Mouse (Mus musculus) kidney, embryonic 15.5 days (tissue): ENCODE data around the gene Kat2b. TPM values are rescaled to one million over a fixed set of nuclear protein-coding genes. Genes with fewer than 3 reads are reported as not detected.
"Not testable (repeated sequence)": the region's sequence is repeated elsewhere in the genome, so short reads cannot be mapped to it uniquely, and the experiment has no call there.

Source experiments
- ATAC-seq: fragments of 200-750 bp; cut with Nextera tagmentation; replicated peaks from 2 replicates; pipeline ENCODE4 v1.8.0; 2017; ENCODE audit warnings: moderate TSS enrichment; ENCODE audit not compliant: low FRiP score
- H3K27ac ChIP-seq: fragments of 300-500 bp; sonication (generic); 2 replicates; pipeline ENCODE4 v1.5.1; 2015; ENCODE audit warnings: mild to moderate bottlenecking, inconsistent platforms
- H3K27me3 ChIP-seq: fragments of 300-500 bp; sonication (generic); 2 replicates; pipeline ENCODE4 v1.6.1; 2015; ENCODE audit warnings: inconsistent platforms
- H3K36me3 ChIP-seq: fragments of 300-500 bp; sonication (generic); 2 replicates; pipeline ENCODE4 v1.6.1; 2015; ENCODE audit warnings: inconsistent platforms
- H3K4me1 ChIP-seq: fragments of 300-500 bp; sonication (generic); 2 replicates; pipeline ENCODE4 v1.6.1; 2015; ENCODE audit warnings: inconsistent platforms
- H3K4me2 ChIP-seq: fragments of 300-500 bp; sonication (generic); 2 replicates; pipeline ENCODE4 v1.6.1; 2015; ENCODE audit warnings: moderate library complexity, mild to moderate bottlenecking, inconsistent platforms
- H3K4me3 ChIP-seq: fragments of 300-500 bp; sonication (generic); replicated peaks from 2 replicates; pipeline ENCODE4 v1.5.1; 2015; ENCODE audit warnings: mild to moderate bottlenecking, inconsistent platforms
- H3K9ac ChIP-seq: fragments of 300-500 bp; sonication (generic); 2 replicates; pipeline ENCODE4 v1.6.1; 2015; ENCODE audit warnings: mild to moderate bottlenecking, inconsistent platforms
- H3K9me3 ChIP-seq: fragments of 300-500 bp; sonication (generic); replicated peaks from 2 replicates; pipeline ENCODE4 v1.6.1; 2016; ENCODE audit warnings: inconsistent platforms
- WGBS: fragments of 180-500 bp; shearing (Covaris S2); methylation state at CpG from one replicate; pipeline ENCODE4 v1.1.7; 2015; ENCODE audit warnings: mixed read lengths; 5-methylcytosine and 5-hydroxymethylcytosine counted together
- polyA plus RNA-seq: library from polyadenylated mRNA; unstranded; fragments of >200 nt; fragmentation: Nextera tagmentation; extraction: Ambion mirVana; gene quantifications from 2 replicates; pipeline ENCODE4 v1.2.1, GENCODE M21; 2015

The Kat2b gene
- polyA plus RNA-seq, 1 experiment from 2014 or later = 3.8 TPM

GRCm38 (mm10) chr17:53554813-53555212 lies 11.8 kb upstream of the Kat2b start:
- Histone ChIP-seq H3K4me1 (no peaks in the 10 kb centered on the region), H3K9ac (no peak overlapping the region), H3K4me2 (no peak overlapping the region), H3K27me3 (no peaks in the 10 kb centered on the region), H3K9me3 (no peaks in the 10 kb centered on the region), H3K36me3 (no peaks in the 10 kb centered on the region), H3K27ac (no peak overlapping the region), H3K4me3 (no peak overlapping the region)
- ATAC-seq = no peak
- 77% methylated on average over 3 of the region's 3 CpGs for WGBS

GRCm38 (mm10) chr17:53557443-53557842 lies 9.2 kb upstream of the Kat2b start:
- H3K4me3 ChIP-seq = no peak overlapping the region
- H3K27me3 ChIP-seq = no peaks in the 10 kb centered on the region
- no peak overlapping the region for H3K4me2 ChIP-seq
- no peaks in the 10 kb centered on the region for H3K9me3 ChIP-seq
- no peak for ATAC-seq
- no peaks in the 10 kb centered on the region for H3K36me3 ChIP-seq
- no peak overlapping the region for H3K27ac ChIP-seq
- H3K4me1 ChIP-seq = no peaks in the 10 kb centered on the region
- H3K9ac ChIP-seq = no peak overlapping the region
- whole genome bisulfite sequencing = 67% methylated on average over 3 of the region's 3 CpGs

- no peak overlapping the region for H3K4me2 ChIP-seq
- no peaks in the 10 kb centered on the region for H3K9me3 ChIP-seq
- H3K27ac ChIP-seq = no peak overlapping the region
- H3K27me3 ChIP-seq = no peaks in the 10 kb centered on the region
- whole genome bisulfite sequencing = 94% methylated on average over 5 of the region's 5 CpGs
- no peaks in the 10 kb centered on the region for H3K4me1 ChIP-seq
- ATAC-seq = no peak
- H3K9ac ChIP-seq = no peak overlapping the region
- H3K4me3 ChIP-seq = no peak overlapping the region
- no peaks in the 10 kb centered on the region for H3K36me3 ChIP-seq
Measured at GRCm38 (mm10) chr17:53559646-53560045, 7.0 kb upstream of the Kat2b start.

- no peaks in the 10 kb centered on the region for H3K27me3 ChIP-seq
Measured at GRCm38 (mm10) chr17:53561458-53562029, 5.1 kb upstream of the Kat2b start.

GRCm38 (mm10) chr17:53564837-53565236 lies 1.8 kb upstream of the Kat2b start:
- Histone ChIP-seq H3K4me2 (no peak overlapping the region), H3K4me3 (no peak overlapping the region), H3K4me1 (peaks cover 26% of the 10 kb centered on the region), H3K36me3 (no peaks in the 10 kb centered on the region), H3K27me3 (no peaks in the 10 kb centered on the region), H3K9ac (no peak overlapping the region), H3K9me3 (no peaks in the 10 kb centered on the region), H3K27ac (no peak overlapping the region)
- no peak for ATAC-seq
- WGBS = 78% methylated on average over 4 of the region's 4 CpGs

More at GRCm38 (mm10) chr17:53561458-53562029, 5.1 kb upstream of the Kat2b start:
- Histone ChIP-seq H3K4me2 (no peak overlapping the region), H3K36me3 (no peaks in the 10 kb centered on the region), H3K9me3 (no peaks in the 10 kb centered on the region), H3K4me1 (peaks cover 7% of the 10 kb centered on the region), H3K27ac (no peak overlapping the region), H3K4me3 (no peak overlapping the region), H3K9ac (no peak overlapping the region)
- ATAC-seq = no peak
- WGBS = 85% methylated on average over 4 of the region's 4 CpGs

GRCm38 (mm10) chr17:53566919-53567345 lies 271 bp downstream of the Kat2b start:
- H3K9ac ChIP-seq = peak overlapping the region; percentile 90

GRCm38 (mm10) chr17:53567346-53568101 lies 863 bp downstream of the Kat2b start:
- H3K9me3 ChIP-seq = no peaks in the 10 kb centered on the region
- H3K27me3 ChIP-seq = no peaks in the 10 kb centered on the region
- peak overlapping the region; percentile 98 for H3K4me2 ChIP-seq
- peak overlapping the region; percentile 90 for H3K9ac ChIP-seq
- under 1% methylated on average over 56 of the region's 67 CpGs for WGBS
- peak overlapping the region; percentile 88 for H3K4me3 ChIP-seq
- H3K27ac ChIP-seq = peak overlapping the region; percentile 93
- peak; percentile 61 for ATAC-seq
- H3K4me1 ChIP-seq = peaks cover 34% of the 10 kb centered on the region
- no peaks in the 10 kb centered on the region for H3K36me3 ChIP-seq

More at GRCm38 (mm10) chr17:53566919-53567345, 271 bp downstream of the Kat2b start:
- peak overlapping the region; percentile 93 for H3K27ac ChIP-seq
- H3K4me3 ChIP-seq = peak overlapping the region; percentile 88
- H3K27me3 ChIP-seq = no peaks in the 10 kb centered on the region
- H3K4me1 ChIP-seq = peaks cover 34% of the 10 kb centered on the region
- no peaks in the 10 kb centered on the region for H3K9me3 ChIP-seq
- no peaks in the 10 kb centered on the region for H3K36me3 ChIP-seq
- peak overlapping the region; percentile 98 for H3K4me2 ChIP-seq
- peak; percentile 75 for ATAC-seq
- 0% methylated on average over 33 of the region's 51 CpGs for whole genome bisulfite sequencing

GRCm38 (mm10) chr17:53568118-53568517 lies 1.5 kb downstream of the Kat2b start:
- peak; percentile 88 for ATAC-seq
- 1% methylated on average over 15 of the region's 15 CpGs for WGBS

GRCm38 (mm10) chr17:53568734-53569386 lies 2.2 kb downstream of the Kat2b start:
- 0 out of 2 replicates have a peak overlapping the region, but pooled peaks have one; percentile 93 for H3K27ac ChIP-seq
- no peaks in the 10 kb centered on the region for H3K9me3 ChIP-seq
- no peak for ATAC-seq
- H3K36me3 ChIP-seq = no peaks in the 10 kb centered on the region
- H3K4me2 ChIP-seq = peak overlapping the region; percentile 98
- 44% methylated on average over 8 of the region's 8 CpGs for WGBS
- peak overlapping the region; percentile 90 for H3K9ac ChIP-seq
- H3K4me1 ChIP-seq = peaks cover 38% of the 10 kb centered on the region
- H3K27me3 ChIP-seq = no peaks in the 10 kb centered on the region
- H3K4me3 ChIP-seq = peak overlapping the region; percentile 88

More at GRCm38 (mm10) chr17:53568118-53568517, 1.5 kb downstream of the Kat2b start:
- Histone ChIP-seq H3K4me3 (peak overlapping the region; percentile 88), H3K4me2 (peak overlapping the region; percentile 98), H3K9me3 (no peaks in the 10 kb centered on the region), H3K27ac (peak overlapping the region; percentile 93), H3K36me3 (no peaks in the 10 kb centered on the region), H3K4me1 (peaks cover 36% of the 10 kb centered on the region), H3K27me3 (no peaks in the 10 kb centered on the region), H3K9ac (peak overlapping the region; percentile 90)

GRCm38 (mm10) chr17:53569829-53570228 lies 3.2 kb downstream of the Kat2b start:
- H3K27ac ChIP-seq = peak overlapping the region; percentile 58; the same call in 1 of the 2 replicates
- peaks cover 38% of the 10 kb centered on the region for H3K4me1 ChIP-seq
- no peaks in the 10 kb centered on the region for H3K27me3 ChIP-seq
- no peak for ATAC-seq
- H3K9me3 ChIP-seq = no peaks in the 10 kb centered on the region
- 0 out of 2 replicates have a peak overlapping the region, but pooled peaks have one; percentile 1 for H3K4me3 ChIP-seq
- no peak overlapping the region for H3K9ac ChIP-seq
- H3K4me2 ChIP-seq = peak overlapping the region; percentile 46
- 22% methylated on average over 6 of the region's 6 CpGs for WGBS
- no peaks in the 10 kb centered on the region for H3K36me3 ChIP-seq

- Histone ChIP-seq H3K9ac (no peak overlapping the region), H3K4me1 (peaks cover 38% of the 10 kb centered on the region), H3K36me3 (no peaks in the 10 kb centered on the region), H3K4me2 (0 out of 2 replicates have a peak overlapping the region, but pooled peaks have one; percentile 46), H3K27me3 (no peaks in the 10 kb centered on the region), H3K27ac (peak overlapping the region; percentile 58; the same call in 1 of the 2 replicates), H3K9me3 (no peaks in the 10 kb centered on the region), H3K4me3 (no peak overlapping the region)
- ATAC-seq = no peak
- 49% methylated on average over 10 of the region's 10 CpGs for WGBS
Measured at GRCm38 (mm10) chr17:53570361-53570875, 3.8 kb downstream of the Kat2b start.

- not testable (repeated sequence) for H3K9ac ChIP-seq, H3K27me3 ChIP-seq, H3K9me3 ChIP-seq, H3K4me2 ChIP-seq, H3K4me3 ChIP-seq, H3K27ac ChIP-seq, H3K36me3 ChIP-seq, ATAC-seq
- 92% methylated on average over 5 of the region's 5 CpGs for WGBS
- peaks cover 35% of the 10 kb centered on the region for H3K4me1 ChIP-seq
Measured at GRCm38 (mm10) chr17:53570932-53571331, 4.3 kb downstream of the Kat2b start.
